Mouse (Mus musculus): Measurements from ENCODE around the gene Psenen.

DNA sequence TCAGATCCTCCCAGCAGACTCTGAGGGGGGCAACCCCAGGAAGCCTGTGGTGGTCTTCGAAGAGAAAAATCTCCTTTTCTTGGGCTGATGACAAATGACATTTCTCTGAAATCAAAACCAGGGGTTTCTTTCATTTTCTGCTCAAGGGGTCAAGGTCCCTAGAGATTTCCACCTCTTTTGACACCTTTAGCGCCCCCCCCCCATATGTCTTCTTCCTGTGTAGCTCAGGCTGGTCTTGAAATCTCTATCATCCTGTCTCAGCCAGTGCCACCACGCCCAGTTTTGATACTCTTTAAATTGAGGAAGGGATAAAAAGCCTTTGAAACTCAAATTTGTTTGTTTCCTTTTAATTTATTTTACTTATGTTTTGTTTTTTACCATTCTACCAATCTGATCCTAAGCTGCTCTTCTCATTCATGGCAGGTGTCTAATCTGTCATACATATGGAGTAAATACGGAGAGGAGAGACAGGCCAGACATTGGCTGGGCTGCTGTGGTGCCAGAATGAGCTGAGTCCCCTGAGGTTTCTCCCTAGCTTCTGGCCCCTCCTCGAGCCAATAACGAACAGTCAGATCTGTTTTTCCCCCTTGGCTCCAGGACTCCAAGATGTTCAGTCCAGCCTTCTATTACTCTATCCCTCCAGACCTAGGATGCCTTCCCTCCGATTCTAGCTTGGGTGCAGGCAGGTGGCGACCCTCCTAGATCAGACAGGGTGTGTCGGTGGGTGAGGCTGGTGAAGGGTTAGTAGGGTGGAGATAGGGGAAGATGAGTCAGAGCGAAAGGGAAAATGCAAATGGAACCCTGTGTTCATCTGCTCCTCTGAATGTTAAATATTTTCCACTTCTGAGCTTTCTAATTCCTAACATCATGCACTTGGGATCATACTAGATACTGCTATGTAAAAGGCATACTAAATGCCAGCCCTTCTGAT, 30.4 kb upstream of the Psenen start:
- TF ChIP-seq CTCF (IDR thresholded peaks at IDR 0.05; ENCODE audit: low read depth) = no peak
- TF ChIP-seq EP300 (optimal IDR thresholded peaks at IDR 0.05) = no peak

Measured in stomach, postnatal 0 days (tissue).